Mouse (Mus musculus): ENCODE measurements at regions not wholly inside any gene's neighbourhood (a gene's known extent, or its start where the extent isn't known, plus 50 kb on each side); places are given as distances from the start of the nearest gene placed in this dataset.

DNA sequence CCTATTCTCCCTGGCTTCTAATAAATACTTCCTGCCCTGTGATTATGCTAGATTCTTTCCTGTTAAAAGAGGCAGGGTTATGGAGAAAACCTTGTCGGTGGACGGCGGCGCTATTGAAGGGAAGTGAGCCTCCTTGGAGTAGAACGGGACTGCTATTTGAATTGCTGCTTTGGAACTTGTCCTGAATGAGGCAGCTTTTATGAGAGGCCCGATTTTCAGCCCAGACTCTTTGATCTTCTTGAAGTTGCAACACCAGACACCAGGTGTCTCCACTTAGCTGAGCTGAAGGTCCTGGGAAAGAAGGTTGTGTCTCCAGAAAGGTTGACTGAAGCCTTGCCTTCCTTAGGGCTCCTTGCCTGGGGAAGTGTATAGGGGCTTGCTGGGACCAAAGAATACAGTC is 78.4 kb upstream of the Arid5b start:
- TF ChIP-seq CTCF (IDR thresholded peaks at IDR 0.05; ENCODE audit: low read depth) (peak; percentile 74), EP300 (optimal IDR thresholded peaks at IDR 0.05) (no peak)
